Mouse (Mus musculus) lung, adult 2 months (tissue): ENCODE measurements around the gene Specc1l.

Source experiments
- CTCF ChIP-seq: fragments of 200-500 bp; IDR thresholded peaks from 2 replicates; pipeline ENCODE4 v1.5.1; 2011; ENCODE audit warnings: mild to moderate bottlenecking, low read length, control low read depth; ENCODE audit not compliant: insufficient read depth
- POLR2A ChIP-seq: fragments of 200-500 bp; IDR thresholded peaks from 2 replicates; pipeline ENCODE4 v1.6.1; 2011; ENCODE audit warnings: low read depth, mild to moderate bottlenecking, control low read depth, low read length, borderline replicate concordance; ENCODE audit errors: extremely low read depth

- no peak for TF ChIP-seq CTCF
- TF ChIP-seq POLR2A = peak; percentile 71; the same call in 1 of the 2 replicates
These were observed at the start of gene Specc1l for GRCm38 (mm10) chr10:75211807-75212645.
